Mouse (Mus musculus): ENCODE measurements around the gene Cd72. TPM values are rescaled to one million over a fixed set of nuclear protein-coding genes. Genes with fewer than 3 reads are reported as not detected.

The Cd72 gene
- polyA plus RNA-seq, 2 experiments = 1.3 to 4.4 TPM

DNA sequence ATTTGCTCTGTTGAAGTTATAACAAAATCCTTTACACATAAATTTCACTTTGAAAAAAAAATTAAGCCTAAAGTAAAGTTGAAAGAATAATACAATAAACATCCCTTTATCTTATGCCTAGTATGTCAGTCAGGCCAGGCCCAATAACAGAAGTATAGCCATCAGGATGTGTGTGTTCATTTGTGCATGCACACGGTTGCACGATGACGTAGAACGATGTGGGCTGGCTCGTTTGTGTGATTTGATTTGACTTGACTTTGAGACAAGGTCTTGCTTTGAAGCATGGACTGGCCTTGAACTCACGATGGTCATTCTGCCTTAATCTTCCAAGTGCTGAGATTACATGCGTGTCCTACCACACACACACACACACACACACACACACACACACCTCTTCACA is 12.4 kb upstream of the Cd72 start:
- no peak for TF ChIP-seq POLR2A (IDR thresholded peaks at IDR 0.05; ENCODE audit: borderline replicate concordance, extremely low read depth, insufficient read depth, insufficient read length)
- no peak for ATAC-seq (ENCODE audit: low FRiP score, low read depth)

DNA sequence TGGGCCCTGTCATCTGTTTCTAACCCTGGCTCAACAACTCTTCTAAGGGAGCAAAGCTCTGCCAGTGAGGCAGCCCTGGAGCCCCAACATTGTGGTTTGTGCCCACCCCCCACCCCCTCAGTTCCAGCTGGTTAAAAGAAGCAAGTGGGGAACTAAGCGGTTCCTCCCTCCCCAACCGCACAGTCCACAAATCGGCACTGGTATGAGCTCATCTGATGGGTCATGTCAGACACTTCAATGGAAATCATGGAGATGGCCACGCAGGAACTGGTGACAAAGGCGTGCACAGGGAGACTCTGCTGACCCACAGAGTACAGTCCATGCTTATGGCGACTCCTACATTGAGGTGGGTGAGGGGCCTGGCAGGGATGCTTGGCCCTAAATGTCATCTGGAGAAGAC is 11.5 kb upstream of the Cd72 start:
- TF ChIP-seq POLR2A (IDR thresholded peaks at IDR 0.05; ENCODE audit: borderline replicate concordance, extremely low read depth, insufficient read depth, insufficient read length) = no peak
- Histone ChIP-seq H3K4me3 (replicated peaks; ENCODE audit: low read length) (no peak overlapping the region), H3K9ac (ENCODE audit: low read depth, low read length, severe bottlenecking) (no peak overlapping the region), H3K27me3 (ENCODE audit: control insufficient read depth, insufficient read depth, low read length) (no peaks in the 10 kb centered on the region), H3K4me1 (ENCODE audit: control insufficient read depth, insufficient read depth, low read length) (no peaks in the 10 kb centered on the region), H3K27ac (replicated peaks; ENCODE audit: low read depth, low read length) (no peak overlapping the region), H3K9me3 (ENCODE audit: control insufficient read depth, low read length) (no peaks in the 10 kb centered on the region), H3K4me2 (replicated peaks; ENCODE audit: low read depth, low read length, severe bottlenecking) (no peak overlapping the region), H3K36me3 (ENCODE audit: control insufficient read depth, insufficient read depth, low read length) (no peaks in the 10 kb centered on the region)
- DNase-seq (ENCODE audit: low spot score) = no peak
- 88% methylated on average over 6 of the region's 6 CpGs for WGBS
- ATAC-seq (ENCODE audit: low FRiP score, low read depth) = no peak

More for the DNA sequence above, 12.4 kb upstream of the Cd72 start:
- H3K4me1 ChIP-seq (ENCODE audit: control insufficient read depth, insufficient read depth, low read length) = no peaks in the 10 kb centered on the region
- no peak overlapping the region for H3K4me3 ChIP-seq (replicated peaks; ENCODE audit: low read length)
- no peak overlapping the region for H3K9ac ChIP-seq (ENCODE audit: low read depth, low read length, severe bottlenecking)
- DNase-seq (ENCODE audit: low spot score) = no peak
- no peaks in the 10 kb centered on the region for H3K36me3 ChIP-seq (ENCODE audit: control insufficient read depth, insufficient read depth, low read length)
- 87% methylated on average over 7 of the region's 7 CpGs for WGBS
- H3K4me2 ChIP-seq (replicated peaks; ENCODE audit: low read depth, low read length, severe bottlenecking) = no peak overlapping the region
- H3K27me3 ChIP-seq (ENCODE audit: control insufficient read depth, insufficient read depth, low read length) = no peaks in the 10 kb centered on the region
- no peaks in the 10 kb centered on the region for H3K9me3 ChIP-seq (ENCODE audit: control insufficient read depth, low read length)
- H3K27ac ChIP-seq (replicated peaks; ENCODE audit: low read depth, low read length) = no peak overlapping the region

DNA sequence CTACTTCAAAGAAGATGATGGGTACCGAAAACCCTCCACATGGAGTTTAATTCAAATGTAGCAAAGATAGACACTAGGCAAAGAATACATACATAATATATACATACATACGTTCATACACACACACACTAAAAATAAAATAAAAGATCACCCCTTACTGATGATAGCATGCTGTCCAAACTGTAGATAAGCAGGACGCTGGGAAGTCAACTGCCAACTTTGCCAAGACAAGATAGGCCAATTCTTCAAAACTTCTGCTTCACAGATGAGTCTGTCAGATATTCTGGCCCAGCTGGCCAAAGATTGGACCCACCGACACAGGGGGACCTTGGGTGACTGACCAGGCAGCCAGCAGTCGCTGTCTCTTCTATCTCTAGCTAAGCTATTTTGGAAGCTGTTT is 8.7 kb upstream of the Cd72 start:
- Histone ChIP-seq H3K27ac (replicated peaks; ENCODE audit: low read depth, low read length) (no peak overlapping the region), H3K9me3 (ENCODE audit: control insufficient read depth, low read length) (no peaks in the 10 kb centered on the region), H3K36me3 (ENCODE audit: control insufficient read depth, insufficient read depth, low read length) (no peaks in the 10 kb centered on the region), H3K4me3 (replicated peaks; ENCODE audit: low read length) (no peak overlapping the region), H3K9ac (ENCODE audit: low read depth, low read length, severe bottlenecking) (no peak overlapping the region), H3K27me3 (ENCODE audit: control insufficient read depth, insufficient read depth, low read length) (no peaks in the 10 kb centered on the region), H3K4me2 (replicated peaks; ENCODE audit: low read depth, low read length, severe bottlenecking) (no peak overlapping the region), H3K4me1 (ENCODE audit: control insufficient read depth, insufficient read depth, low read length) (no peaks in the 10 kb centered on the region)
- ATAC-seq (ENCODE audit: low FRiP score, low read depth) (no peak), DNase-seq (ENCODE audit: low spot score) (no peak)
- no peak for TF ChIP-seq POLR2A (IDR thresholded peaks at IDR 0.05; ENCODE audit: borderline replicate concordance, extremely low read depth, insufficient read depth, insufficient read length)
- WGBS = 92% methylated on average over 5 of the region's 5 CpGs

DNA sequence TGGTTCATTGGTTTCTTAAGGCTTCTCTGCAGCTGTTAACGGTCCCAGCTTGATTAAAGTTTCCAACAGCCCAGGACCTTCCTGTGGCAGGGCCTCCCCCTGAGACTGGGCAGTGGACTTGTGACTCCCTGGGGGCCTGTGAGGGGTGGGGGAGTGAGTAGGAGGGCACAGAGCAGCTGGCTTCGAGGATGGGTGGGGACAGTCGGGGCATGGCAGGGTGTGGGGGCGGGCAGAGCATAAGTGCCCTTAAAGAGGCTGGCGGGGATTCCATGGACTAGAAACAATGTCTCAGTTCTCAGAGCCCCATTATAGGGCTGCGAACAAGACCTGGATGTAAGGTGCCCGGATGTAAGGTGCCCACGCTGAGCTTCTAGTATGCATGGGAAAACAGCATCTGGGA is 2.7 kb upstream of the Cd72 start:
- H3K9ac ChIP-seq (ENCODE audit: low read depth, low read length, severe bottlenecking) = no peak overlapping the region
- DNase-seq (ENCODE audit: low spot score) (no peak), ATAC-seq (ENCODE audit: low FRiP score, low read depth) (no peak)
- no peaks in the 10 kb centered on the region for H3K9me3 ChIP-seq (ENCODE audit: control insufficient read depth, low read length)
- H3K4me3 ChIP-seq (replicated peaks; ENCODE audit: low read length) = no peak overlapping the region
- H3K4me2 ChIP-seq (replicated peaks; ENCODE audit: low read depth, low read length, severe bottlenecking) = no peak overlapping the region
- H3K27me3 ChIP-seq (ENCODE audit: control insufficient read depth, insufficient read depth, low read length) = peaks cover 29% of the 10 kb centered on the region
- 18% methylated on average over 8 of the region's 8 CpGs for WGBS
- TF ChIP-seq POLR2A (IDR thresholded peaks at IDR 0.05; ENCODE audit: borderline replicate concordance, extremely low read depth, insufficient read depth, insufficient read length) = no peak
- peaks cover 17% of the 10 kb centered on the region for H3K4me1 ChIP-seq (ENCODE audit: control insufficient read depth, insufficient read depth, low read length)
- H3K27ac ChIP-seq (replicated peaks; ENCODE audit: low read depth, low read length) = no peak overlapping the region
- no peaks in the 10 kb centered on the region for H3K36me3 ChIP-seq (ENCODE audit: control insufficient read depth, insufficient read depth, low read length)

DNA sequence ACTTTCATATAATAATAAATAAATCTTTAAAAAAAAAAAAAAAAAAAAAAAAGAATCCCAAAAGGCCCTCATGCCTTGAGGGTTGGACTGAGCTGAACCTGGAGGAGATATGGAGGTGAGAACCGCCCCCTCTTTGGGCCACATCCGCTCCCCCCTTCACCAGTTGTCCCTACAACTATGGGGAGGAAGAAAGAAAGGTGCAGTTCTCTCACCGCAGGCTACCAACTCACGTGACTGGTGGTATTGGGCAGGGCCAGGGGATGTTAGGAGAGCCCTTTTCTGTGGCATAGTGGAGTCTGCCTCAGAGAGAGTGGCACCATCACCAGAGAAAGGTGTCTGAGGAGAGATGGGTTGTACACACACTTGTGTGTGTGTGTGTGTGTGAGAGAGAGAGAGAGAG is 2.0 kb upstream of the Cd72 start:
- no peak for DNase-seq (ENCODE audit: low spot score)
- Histone ChIP-seq H3K36me3 (ENCODE audit: control insufficient read depth, insufficient read depth, low read length) (no peaks in the 10 kb centered on the region), H3K27me3 (ENCODE audit: control insufficient read depth, insufficient read depth, low read length) (peaks cover 30% of the 10 kb centered on the region), H3K4me2 (replicated peaks; ENCODE audit: low read depth, low read length, severe bottlenecking) (no peak overlapping the region), H3K9me3 (ENCODE audit: control insufficient read depth, low read length) (no peaks in the 10 kb centered on the region), H3K4me1 (ENCODE audit: control insufficient read depth, insufficient read depth, low read length) (peaks cover 17% of the 10 kb centered on the region), H3K9ac (ENCODE audit: low read depth, low read length, severe bottlenecking) (no peak overlapping the region), H3K4me3 (replicated peaks; ENCODE audit: low read length) (no peak overlapping the region), H3K27ac (replicated peaks; ENCODE audit: low read depth, low read length) (no peak overlapping the region)
- TF ChIP-seq POLR2A (IDR thresholded peaks at IDR 0.05; ENCODE audit: borderline replicate concordance, extremely low read depth, insufficient read depth, insufficient read length) = no peak
- no peak for ATAC-seq (ENCODE audit: low FRiP score, low read depth)
- 34% methylated on average over 4 of the region's 4 CpGs for WGBS

GRCm38 (mm10) chr4:43453413-43453812 is 1.0 kb downstream of the Cd72 start:
- Histone ChIP-seq H3K27ac (replicated peaks; ENCODE audit: low read depth, low read length) (no peak overlapping the region), H3K27me3 (ENCODE audit: control insufficient read depth, insufficient read depth, low read length) (peaks cover 30% of the 10 kb centered on the region), H3K4me2 (replicated peaks; ENCODE audit: low read depth, low read length, severe bottlenecking) (peak overlapping the region; percentile 44), H3K36me3 (ENCODE audit: control insufficient read depth, insufficient read depth, low read length) (0 out of 2 replicates have a peak, but pooled peaks cover 2% of the 10 kb centered on the region), H3K9me3 (ENCODE audit: control insufficient read depth, low read length) (no peaks in the 10 kb centered on the region), H3K9ac (ENCODE audit: low read depth, low read length, severe bottlenecking) (peak overlapping the region; percentile 40), H3K4me1 (ENCODE audit: control insufficient read depth, insufficient read depth, low read length) (peaks cover 17% of the 10 kb centered on the region), H3K4me3 (replicated peaks; ENCODE audit: low read length) (peak overlapping the region; percentile 25)
- WGBS = 1% methylated on average over 16 of the region's 18 CpGs
- no peak for DNase-seq (ENCODE audit: low spot score)
- TF ChIP-seq POLR2A (IDR thresholded peaks at IDR 0.05; ENCODE audit: borderline replicate concordance, extremely low read depth, insufficient read depth, insufficient read length) = no peak
- no peak for ATAC-seq (ENCODE audit: low FRiP score, low read depth)

Measured in limb, embryonic 14.5 days (tissue).